Mouse (Mus musculus): ENCODE measurements at regions not wholly inside any gene's neighbourhood (a gene's known extent, or its start where the extent isn't known, plus 50 kb on each side); places are given as distances from the start of the nearest gene placed in this dataset.

- H3K4me3 ChIP-seq (replicated peaks; ENCODE audit: low read length), result no peak overlapping the region
- H3K27me3 ChIP-seq (ENCODE audit: control insufficient read depth, insufficient read depth, low read length), result no peaks in the 10 kb centered on the region
- H3K9me3 ChIP-seq (ENCODE audit: control insufficient read depth, low read length), result no peaks in the 10 kb centered on the region
- H3K27ac ChIP-seq (replicated peaks; ENCODE audit: low read depth, low read length), result no peak overlapping the region
- WGBS, result 87% methylated on average over 2 of the region's 2 CpGs
- H3K4me2 ChIP-seq (replicated peaks; ENCODE audit: low read depth, low read length, severe bottlenecking), result no peak overlapping the region
- no peak for TF ChIP-seq POLR2A (IDR thresholded peaks at IDR 0.05; ENCODE audit: borderline replicate concordance, extremely low read depth, insufficient read depth, insufficient read length)
- H3K36me3 ChIP-seq (ENCODE audit: control insufficient read depth, insufficient read depth, low read length), result no peaks in the 10 kb centered on the region
- no peak for DNase-seq (ENCODE audit: low spot score)
- H3K4me1 ChIP-seq (ENCODE audit: control insufficient read depth, insufficient read depth, low read length), result no peaks in the 10 kb centered on the region
- ATAC-seq (ENCODE audit: low FRiP score, low read depth), result no peak
- H3K9ac ChIP-seq (ENCODE audit: low read depth, low read length, severe bottlenecking), result no peak overlapping the region
Observed at GRCm38 (mm10) chr3:61154087-61154486, 151.5 kb downstream of the P2ry1 start.

DNA sequence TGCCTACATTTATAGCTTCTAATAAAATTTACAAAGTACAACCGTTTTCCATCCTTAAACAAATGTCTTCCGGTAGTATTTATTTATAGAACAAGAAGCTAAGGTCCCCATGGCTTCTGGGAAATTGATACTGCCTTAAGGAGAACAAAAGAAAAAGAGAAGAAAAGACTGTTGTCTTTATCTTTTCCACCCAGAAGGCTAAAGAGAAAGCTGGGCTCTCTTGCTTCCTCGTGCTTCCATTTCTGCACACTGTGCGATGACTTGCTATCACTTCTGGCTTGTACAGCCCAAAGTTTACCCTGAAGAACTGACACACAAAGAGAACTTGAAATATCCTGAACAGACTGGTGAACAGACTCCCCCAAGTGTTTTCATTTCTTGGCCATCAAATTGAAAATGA, 157.2 kb downstream of the P2ry1 start:
- no peak overlapping the region for H3K4me3 ChIP-seq (replicated peaks; ENCODE audit: low read length)
- no peaks in the 10 kb centered on the region for H3K27me3 ChIP-seq (ENCODE audit: control insufficient read depth, insufficient read depth, low read length)
- no peak for TF ChIP-seq POLR2A (IDR thresholded peaks at IDR 0.05; ENCODE audit: borderline replicate concordance, extremely low read depth, insufficient read depth, insufficient read length)
- no peaks in the 10 kb centered on the region for H3K4me1 ChIP-seq (ENCODE audit: control insufficient read depth, insufficient read depth, low read length)
- no peak overlapping the region for H3K4me2 ChIP-seq (replicated peaks; ENCODE audit: low read depth, low read length, severe bottlenecking)
- no peak overlapping the region for H3K9ac ChIP-seq (ENCODE audit: low read depth, low read length, severe bottlenecking)
- H3K9me3 ChIP-seq (ENCODE audit: control insufficient read depth, low read length), result no peaks in the 10 kb centered on the region
- ATAC-seq (ENCODE audit: low FRiP score, low read depth) (no peak), DNase-seq (ENCODE audit: low spot score) (no peak)
- no peak overlapping the region for H3K27ac ChIP-seq (replicated peaks; ENCODE audit: low read depth, low read length)
- no peaks in the 10 kb centered on the region for H3K36me3 ChIP-seq (ENCODE audit: control insufficient read depth, insufficient read depth, low read length)
- WGBS, result 75% methylated on average over 4 of the region's 4 CpGs

DNA sequence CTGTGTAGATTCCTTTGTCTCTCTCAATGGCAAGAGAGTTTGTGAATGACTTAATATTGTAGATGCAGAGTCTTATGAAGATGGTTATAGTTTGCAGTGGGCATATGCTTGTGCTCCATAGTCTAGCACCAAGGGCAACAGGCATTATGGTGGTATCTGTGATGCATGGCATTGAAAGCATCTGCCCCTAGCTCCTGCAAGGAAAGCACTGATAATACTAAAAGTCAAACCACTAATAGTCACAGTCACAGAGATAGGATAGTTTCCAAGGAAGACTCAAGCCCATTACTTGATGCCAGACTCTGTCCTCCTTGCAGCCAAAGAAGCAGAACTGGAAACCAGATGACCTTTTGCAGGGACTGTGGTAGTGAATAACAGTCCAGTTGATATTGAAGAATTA, 158.8 kb downstream of the P2ry1 start:
- no peaks in the 10 kb centered on the region for H3K9me3 ChIP-seq (ENCODE audit: control insufficient read depth, low read length)
- DNase-seq (ENCODE audit: low spot score) (no peak), ATAC-seq (ENCODE audit: low FRiP score, low read depth) (no peak)
- H3K9ac ChIP-seq (ENCODE audit: low read depth, low read length, severe bottlenecking), result no peak overlapping the region
- H3K27me3 ChIP-seq (ENCODE audit: control insufficient read depth, insufficient read depth, low read length), result no peaks in the 10 kb centered on the region
- no peak overlapping the region for H3K4me3 ChIP-seq (replicated peaks; ENCODE audit: low read length)
- H3K4me1 ChIP-seq (ENCODE audit: control insufficient read depth, insufficient read depth, low read length), result no peaks in the 10 kb centered on the region
- H3K36me3 ChIP-seq (ENCODE audit: control insufficient read depth, insufficient read depth, low read length), result no peaks in the 10 kb centered on the region
- no peak overlapping the region for H3K4me2 ChIP-seq (replicated peaks; ENCODE audit: low read depth, low read length, severe bottlenecking)
- TF ChIP-seq POLR2A (IDR thresholded peaks at IDR 0.05; ENCODE audit: borderline replicate concordance, extremely low read depth, insufficient read depth, insufficient read length), result no peak
- H3K27ac ChIP-seq (replicated peaks; ENCODE audit: low read depth, low read length), result no peak overlapping the region

GRCm38 (mm10) chr3:61185789-61186188, 175.6 kb upstream of the Rap2b start:
- Histone ChIP-seq H3K4me2 (replicated peaks; ENCODE audit: low read depth, low read length, severe bottlenecking) (no peak overlapping the region), H3K9me3 (ENCODE audit: control insufficient read depth, low read length) (no peaks in the 10 kb centered on the region), H3K4me1 (ENCODE audit: control insufficient read depth, insufficient read depth, low read length) (no peaks in the 10 kb centered on the region), H3K27ac (replicated peaks; ENCODE audit: low read depth, low read length) (no peak overlapping the region), H3K36me3 (ENCODE audit: control insufficient read depth, insufficient read depth, low read length) (no peaks in the 10 kb centered on the region), H3K27me3 (ENCODE audit: control insufficient read depth, insufficient read depth, low read length) (no peaks in the 10 kb centered on the region), H3K4me3 (replicated peaks; ENCODE audit: low read length) (no peak overlapping the region), H3K9ac (ENCODE audit: low read depth, low read length, severe bottlenecking) (no peak overlapping the region)
- 18% methylated on average over 1 of the region's 1 CpGs for WGBS
- no peak for TF ChIP-seq POLR2A (IDR thresholded peaks at IDR 0.05; ENCODE audit: borderline replicate concordance, extremely low read depth, insufficient read depth, insufficient read length)
- no peak for ATAC-seq (ENCODE audit: low FRiP score, low read depth)
- no peak for DNase-seq (ENCODE audit: low spot score)

- DNase-seq (ENCODE audit: low spot score) (no peak), ATAC-seq (ENCODE audit: low FRiP score, low read depth) (no peak)
- no peak overlapping the region for H3K9ac ChIP-seq (ENCODE audit: low read depth, low read length, severe bottlenecking)
- no peaks in the 10 kb centered on the region for H3K27me3 ChIP-seq (ENCODE audit: control insufficient read depth, insufficient read depth, low read length)
- no peaks in the 10 kb centered on the region for H3K9me3 ChIP-seq (ENCODE audit: control insufficient read depth, low read length)
- no peak overlapping the region for H3K4me3 ChIP-seq (replicated peaks; ENCODE audit: low read length)
- no peak overlapping the region for H3K4me2 ChIP-seq (replicated peaks; ENCODE audit: low read depth, low read length, severe bottlenecking)
- no peaks in the 10 kb centered on the region for H3K36me3 ChIP-seq (ENCODE audit: control insufficient read depth, insufficient read depth, low read length)
- no peak overlapping the region for H3K27ac ChIP-seq (replicated peaks; ENCODE audit: low read depth, low read length)
- H3K4me1 ChIP-seq (ENCODE audit: control insufficient read depth, insufficient read depth, low read length), result no peaks in the 10 kb centered on the region
- no peak for TF ChIP-seq POLR2A (IDR thresholded peaks at IDR 0.05; ENCODE audit: borderline replicate concordance, extremely low read depth, insufficient read depth, insufficient read length)
Observed at GRCm38 (mm10) chr3:61188662-61189061, 172.8 kb upstream of the Rap2b start.

DNA sequence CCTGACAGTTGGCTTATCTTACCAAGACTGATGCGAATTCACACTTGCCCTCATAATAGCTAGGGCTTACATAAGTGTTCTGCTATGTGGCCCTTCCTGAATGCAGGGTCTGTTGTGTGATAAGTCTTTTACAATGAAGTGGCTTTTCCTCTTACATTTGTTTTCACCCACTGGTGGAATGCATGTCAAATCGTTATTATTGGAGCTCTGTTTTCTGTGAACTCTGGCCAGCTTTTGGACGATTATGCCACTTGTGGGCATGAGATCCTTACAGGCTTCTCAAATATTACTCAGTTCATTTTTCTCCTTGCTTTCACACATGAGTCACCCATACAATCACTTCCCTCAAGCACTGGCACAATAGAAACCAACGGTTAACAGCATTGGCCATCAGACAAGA, 144.9 kb upstream of the Rap2b start:
- TF ChIP-seq POLR2A (IDR thresholded peaks at IDR 0.05; ENCODE audit: borderline replicate concordance, extremely low read depth, insufficient read depth, insufficient read length), result no peak
- H3K4me1 ChIP-seq (ENCODE audit: control insufficient read depth, insufficient read depth, low read length), result no peaks in the 10 kb centered on the region
- ATAC-seq (ENCODE audit: low FRiP score, low read depth) (no peak), DNase-seq (ENCODE audit: low spot score) (peak; percentile 15)
- H3K27me3 ChIP-seq (ENCODE audit: control insufficient read depth, insufficient read depth, low read length), result no peaks in the 10 kb centered on the region
- H3K4me2 ChIP-seq (replicated peaks; ENCODE audit: low read depth, low read length, severe bottlenecking), result no peak overlapping the region
- H3K4me3 ChIP-seq (replicated peaks; ENCODE audit: low read length), result no peak overlapping the region
- no peaks in the 10 kb centered on the region for H3K36me3 ChIP-seq (ENCODE audit: control insufficient read depth, insufficient read depth, low read length)
- no peak overlapping the region for H3K27ac ChIP-seq (replicated peaks; ENCODE audit: low read depth, low read length)
- no peak overlapping the region for H3K9ac ChIP-seq (ENCODE audit: low read depth, low read length, severe bottlenecking)
- no peaks in the 10 kb centered on the region for H3K9me3 ChIP-seq (ENCODE audit: control insufficient read depth, low read length)
- 69% methylated on average over 4 of the region's 4 CpGs for WGBS

Data from limb, embryonic 14.5 days (tissue).